Mouse (Mus musculus): Measurements from ENCODE around the gene Cplx3.

The Cplx3 gene

DNA sequence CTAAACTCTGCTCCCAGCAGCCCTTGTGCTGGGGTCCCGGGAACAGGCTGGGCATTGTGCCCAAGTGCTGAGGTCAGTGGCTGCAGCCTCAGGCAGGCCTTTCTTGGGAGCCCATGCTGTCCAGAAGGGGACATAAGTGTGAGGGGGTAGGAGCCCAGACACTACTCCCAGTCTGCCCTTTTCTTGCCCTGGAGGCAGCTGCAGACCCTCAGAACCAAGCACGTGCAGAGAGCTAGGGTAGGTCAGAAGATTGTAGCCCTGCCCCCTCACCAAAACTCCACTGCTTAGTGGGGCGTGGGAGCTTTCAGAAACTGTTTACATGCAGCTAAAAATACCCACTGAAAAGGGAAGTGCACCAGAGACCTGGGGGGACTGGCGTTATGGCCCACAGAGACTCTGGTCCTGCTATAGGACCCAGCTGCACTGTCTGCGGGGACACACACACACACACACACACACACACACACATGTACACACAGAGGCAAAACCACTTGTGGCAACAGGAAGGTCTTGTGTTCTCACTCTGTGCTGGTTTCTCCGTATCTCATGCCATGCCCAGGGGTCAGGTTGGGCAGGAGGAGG lies 31.8 kb upstream of the Cplx3 start:
- DNase-seq = no peak

DNA sequence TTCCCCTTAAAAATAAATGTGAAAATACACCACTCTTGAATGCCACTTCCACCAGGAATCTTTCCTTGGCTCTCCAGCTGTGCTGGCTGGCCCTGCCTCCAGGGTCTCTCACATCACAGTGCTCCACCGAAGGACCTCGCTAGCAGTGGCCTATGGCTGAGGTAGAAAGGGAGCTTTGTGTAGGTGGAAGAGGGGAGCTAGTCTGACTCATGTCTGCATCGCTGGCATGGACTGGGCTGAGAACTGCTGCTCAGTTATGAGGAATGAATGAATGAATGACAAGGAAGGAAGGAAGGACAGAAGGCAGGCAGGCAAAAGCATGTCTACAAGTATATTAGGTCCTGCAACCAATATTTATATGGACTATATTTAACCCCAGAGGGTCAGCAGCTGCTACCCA lies 31.2 kb upstream of the Cplx3 start:
- no peak for DNase-seq

DNA sequence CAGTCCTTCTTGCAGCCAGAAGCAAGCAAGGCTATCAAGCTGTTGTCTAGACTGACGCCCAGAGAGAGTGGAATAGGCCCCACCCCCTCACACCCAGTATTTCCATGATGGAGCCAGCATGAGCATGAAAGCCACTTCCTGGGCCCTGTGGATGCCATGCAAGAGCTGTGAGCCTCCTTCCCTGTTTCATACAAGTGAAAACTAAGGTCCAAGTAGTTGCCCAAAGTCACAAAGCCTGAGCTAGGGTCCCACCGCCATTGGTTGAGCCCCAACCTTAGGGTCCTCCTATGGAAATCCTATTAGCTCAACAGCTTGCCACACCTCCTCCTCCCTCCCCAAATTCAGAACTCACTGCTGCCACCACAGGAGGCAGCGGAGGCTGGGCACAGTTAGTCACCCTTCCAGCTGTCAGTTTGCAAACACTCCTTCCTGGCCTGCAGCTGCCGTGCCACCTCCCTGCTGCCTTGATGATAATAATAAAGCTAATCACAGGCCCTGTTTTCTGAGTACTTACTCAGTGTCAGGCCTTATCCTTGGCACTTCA lies 27.5 kb upstream of the Cplx3 start:
- DNase-seq = no peak

DNA sequence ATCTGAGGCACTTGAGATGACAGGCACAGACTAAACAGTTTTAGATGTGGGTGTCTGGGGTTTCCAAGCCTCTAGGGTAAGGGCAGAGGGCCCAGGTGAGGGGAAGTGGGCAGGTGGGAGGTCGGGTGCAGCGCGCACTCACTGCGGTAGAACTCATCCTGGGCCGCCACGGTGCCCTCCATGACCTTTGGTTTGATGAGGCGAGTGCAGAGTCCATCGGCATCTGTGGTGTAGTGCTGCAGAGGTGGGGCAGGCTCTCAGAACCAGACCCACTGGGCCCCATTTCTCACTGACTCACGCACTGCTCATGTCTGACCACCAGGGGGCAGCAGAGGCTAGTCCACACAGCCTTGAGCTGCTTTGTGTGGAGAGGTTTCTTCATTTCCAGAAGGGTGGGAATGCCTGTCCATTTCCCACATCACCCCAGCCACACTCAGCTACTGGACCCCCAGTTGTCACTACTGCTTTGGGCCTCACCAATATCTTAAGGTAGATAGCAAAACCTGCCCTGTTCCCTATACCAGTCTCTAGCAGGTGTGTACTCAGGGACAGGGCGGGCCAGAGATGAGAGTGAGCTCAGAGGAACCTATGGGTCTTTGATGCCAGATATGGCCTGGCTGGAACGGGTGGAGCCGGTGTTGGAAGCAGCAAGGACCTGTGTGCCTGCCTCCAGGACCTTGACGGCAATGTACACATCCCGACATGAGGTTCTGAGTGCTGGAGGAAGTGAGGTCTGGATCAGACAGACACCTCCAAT lies 23.2 kb upstream of the Cplx3 start:
- DNase-seq = peak; percentile 75

DNA sequence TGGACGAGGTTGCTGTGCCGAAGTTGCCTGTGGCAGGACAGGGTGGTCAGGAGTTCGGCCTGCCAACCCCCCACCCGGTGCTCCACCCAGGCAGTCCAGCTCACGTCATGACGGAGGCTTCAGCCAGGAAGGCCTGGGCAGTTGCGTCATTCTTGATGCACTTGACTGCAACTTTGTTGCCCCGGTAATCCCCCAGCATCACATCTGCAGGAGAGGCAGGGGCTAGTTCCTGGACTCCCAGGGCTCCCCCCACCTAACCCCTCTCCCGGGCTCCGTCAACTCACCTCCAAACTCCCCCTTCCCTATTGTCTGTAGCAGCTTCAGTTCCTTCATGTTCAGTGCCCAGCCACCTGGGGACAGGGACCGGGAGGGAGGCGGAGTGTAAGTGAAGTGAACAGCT lies 22.6 kb upstream of the Cplx3 start:
- DNase-seq = no peak

DNA sequence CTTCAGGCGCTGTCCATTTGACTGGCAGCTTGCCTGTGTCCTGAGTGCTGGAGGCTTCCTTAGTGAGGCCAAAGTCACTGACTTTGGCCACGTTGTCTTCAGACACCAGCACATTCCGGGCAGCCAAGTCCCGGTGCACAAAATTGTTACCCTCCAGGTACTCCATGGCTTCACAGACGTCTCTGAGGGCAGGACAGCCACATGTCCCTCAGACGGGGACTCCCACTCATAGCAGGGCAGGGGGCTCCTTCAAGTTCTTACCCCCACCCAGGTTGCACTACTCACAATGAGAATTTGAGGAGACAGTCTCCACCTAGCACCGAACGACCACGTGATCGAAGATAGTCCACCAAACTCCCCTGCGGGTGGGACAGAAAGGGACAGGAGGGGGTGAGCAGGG lies 21.8 kb upstream of the Cplx3 start:
- no peak for DNase-seq

DNA sequence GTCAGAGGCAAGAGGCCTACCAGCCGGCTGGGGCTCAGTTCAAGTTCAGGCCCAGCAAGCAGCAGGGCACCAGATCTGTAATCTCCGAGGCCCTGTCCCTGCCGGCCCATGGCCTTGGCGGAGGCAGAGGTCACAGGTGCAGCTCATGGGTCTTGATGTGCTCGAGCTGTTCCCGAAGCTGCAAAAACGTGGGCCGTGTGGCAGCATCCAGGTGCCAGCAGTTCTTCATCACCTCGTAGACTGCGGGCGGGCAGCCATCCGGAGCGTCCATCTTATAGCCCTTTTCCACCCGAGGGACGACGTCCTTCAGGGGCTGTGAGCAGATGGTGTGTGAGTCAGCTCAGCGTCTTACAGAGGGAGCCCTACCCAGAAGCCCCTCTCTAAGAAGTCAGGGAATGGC lies 21.1 kb upstream of the Cplx3 start:
- no peak for DNase-seq

DNA sequence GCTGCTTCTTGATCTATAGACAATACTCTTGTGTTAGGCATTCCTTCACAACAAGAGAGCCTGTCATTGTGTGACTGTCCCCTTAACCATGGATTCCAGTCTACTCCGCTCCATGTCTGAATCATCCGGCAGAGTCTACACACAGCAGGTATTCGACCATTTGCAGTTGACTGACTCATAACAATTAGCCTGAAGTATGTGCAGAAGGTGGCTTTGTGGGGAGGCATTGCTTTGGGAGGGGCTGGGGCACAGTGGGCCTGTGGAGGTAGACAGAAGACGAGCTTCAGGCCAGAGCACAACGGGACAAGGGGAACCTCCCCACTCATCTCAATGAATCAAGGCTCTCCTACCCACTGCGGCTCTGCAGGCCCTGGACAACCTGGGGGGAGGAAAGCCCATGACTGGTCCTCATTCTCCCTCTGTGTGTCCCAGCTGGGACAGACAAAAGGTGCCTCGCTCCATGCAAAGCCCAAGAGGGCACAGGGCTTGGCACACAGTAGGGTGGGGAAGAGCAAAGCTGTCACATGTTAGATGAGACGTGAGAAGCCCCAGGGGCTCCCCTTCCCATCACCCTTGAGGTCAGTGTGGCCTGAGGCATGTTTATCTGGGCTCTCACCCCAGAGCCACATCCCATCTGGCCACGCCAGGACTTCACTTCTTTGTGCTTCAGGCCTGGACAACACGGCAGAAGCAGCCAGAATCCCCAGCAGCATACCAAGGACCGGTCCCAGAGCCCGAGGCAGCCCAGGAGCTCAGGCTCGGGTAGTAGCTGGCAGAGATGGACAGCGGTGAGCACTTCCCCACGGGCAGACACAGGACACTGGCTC lies 19.8 kb upstream of the Cplx3 start:
- DNase-seq = no peak

DNA sequence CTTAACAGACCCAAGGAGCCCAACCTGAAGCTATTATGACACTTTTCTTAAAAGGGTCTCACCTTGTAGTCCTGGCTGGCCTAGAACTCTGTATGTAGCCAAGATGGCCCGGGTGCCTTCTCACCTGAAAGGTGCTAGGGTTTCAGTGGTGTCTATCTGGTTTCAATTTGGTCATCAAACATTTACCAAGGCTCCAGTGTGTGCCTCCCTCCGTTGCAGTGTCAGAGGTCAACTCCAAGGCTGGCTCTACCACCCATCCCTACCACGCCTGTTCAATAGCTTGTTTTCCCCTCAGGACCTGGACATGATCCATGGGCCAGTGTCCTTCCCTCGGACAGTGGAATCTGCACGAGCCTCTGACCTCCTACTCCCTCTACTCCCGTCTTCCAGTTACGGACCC lies 18.2 kb upstream of the Cplx3 start:
- DNase-seq = no peak

DNA sequence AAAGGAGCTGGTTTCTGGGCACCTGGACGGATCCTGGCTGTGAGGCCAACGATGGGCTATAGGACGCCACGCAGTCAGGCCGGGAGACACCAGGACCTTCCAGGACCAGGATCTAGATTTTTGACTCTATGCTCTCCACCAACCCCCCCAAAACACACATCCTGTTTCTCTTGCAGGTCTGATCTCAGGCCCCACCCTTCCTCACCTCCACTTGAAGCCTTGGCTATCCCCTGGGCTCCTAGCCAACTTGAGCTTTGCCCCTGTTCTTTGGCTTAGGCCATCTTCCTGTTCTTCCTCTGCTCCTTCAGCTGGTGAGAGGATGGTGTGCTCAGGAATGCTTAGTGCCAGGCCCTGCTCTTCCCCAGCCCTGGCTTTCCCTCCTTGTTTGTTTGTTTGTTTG lies 14.6 kb upstream of the Cplx3 start, which contains the start of gene Lman1l:
Gene Lman1l, minus strand, starts transcription at position 101 of the 400 bp plus-strand sequence.
- DNase-seq = no peak

DNA sequence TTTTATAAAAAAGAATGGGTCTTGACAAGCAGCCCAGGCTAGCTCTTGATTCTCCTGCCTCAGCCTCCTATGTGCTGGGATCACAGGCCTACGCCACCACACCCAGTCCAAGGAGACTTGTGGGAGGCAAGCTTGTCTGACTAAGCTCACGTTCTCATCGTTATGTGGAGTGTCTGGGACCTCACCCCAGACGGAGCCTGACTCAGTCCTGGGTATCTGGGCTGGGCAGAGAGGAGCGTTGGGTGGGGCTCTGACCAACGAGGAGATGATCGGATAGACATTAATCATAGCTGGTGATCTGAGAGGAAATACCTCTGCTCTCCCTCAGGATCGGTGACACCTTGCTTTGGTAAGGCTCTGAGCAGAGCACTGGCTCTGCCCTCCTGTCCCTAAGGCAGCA lies 12.8 kb upstream of the Cplx3 start:
- no peak for DNase-seq

DNA sequence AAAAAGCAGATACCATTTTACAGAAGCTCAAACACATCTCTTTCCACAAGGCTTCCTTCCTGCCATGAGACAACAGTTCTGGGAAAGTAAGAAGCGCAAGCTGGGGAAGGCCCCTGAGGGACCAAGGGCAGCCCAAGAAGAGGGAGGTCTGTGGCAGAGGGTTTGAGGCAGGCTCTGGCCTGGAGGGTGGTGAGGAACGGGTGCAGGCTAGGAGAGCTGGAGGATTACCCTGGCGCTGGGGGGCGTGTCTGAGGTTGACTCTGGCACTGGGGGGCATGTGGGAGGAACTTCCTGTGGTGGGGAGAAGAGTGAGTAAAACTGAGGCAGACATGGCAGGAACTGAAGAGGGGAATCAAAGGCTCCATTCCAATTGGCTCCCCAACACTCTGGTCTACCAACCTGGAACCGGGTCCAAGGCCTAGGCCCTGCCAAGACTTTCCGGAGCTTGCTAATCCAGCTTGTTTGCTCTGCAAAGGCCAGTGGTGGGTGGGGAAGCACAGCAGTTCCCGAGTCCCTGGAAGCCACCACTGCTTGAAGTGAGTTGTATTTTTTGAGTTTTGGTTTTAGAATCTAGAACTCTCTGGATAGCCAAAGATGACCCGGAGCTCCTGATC lies 11.6 kb upstream of the Cplx3 start:
- no peak for DNase-seq

DNA sequence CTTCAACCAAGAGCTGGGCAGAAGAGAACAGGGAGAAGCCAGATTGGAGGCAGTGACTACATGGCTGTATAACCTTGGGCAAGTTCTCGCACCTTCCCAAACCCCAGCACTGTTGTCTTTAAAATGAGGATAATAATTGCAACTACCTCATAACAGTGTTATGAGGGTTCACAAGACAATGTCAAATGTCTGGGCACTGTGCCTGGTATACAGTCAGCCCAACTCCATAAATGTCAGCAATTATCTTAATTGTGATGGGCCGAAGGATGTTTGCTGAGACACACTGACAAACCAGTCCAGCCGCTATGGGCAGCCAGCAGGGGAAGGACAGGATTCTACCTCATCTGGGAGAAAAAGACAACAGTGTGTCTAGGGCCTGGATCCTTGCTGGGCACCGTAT lies 8.7 kb upstream of the Cplx3 start:
- DNase-seq = no peak

DNA sequence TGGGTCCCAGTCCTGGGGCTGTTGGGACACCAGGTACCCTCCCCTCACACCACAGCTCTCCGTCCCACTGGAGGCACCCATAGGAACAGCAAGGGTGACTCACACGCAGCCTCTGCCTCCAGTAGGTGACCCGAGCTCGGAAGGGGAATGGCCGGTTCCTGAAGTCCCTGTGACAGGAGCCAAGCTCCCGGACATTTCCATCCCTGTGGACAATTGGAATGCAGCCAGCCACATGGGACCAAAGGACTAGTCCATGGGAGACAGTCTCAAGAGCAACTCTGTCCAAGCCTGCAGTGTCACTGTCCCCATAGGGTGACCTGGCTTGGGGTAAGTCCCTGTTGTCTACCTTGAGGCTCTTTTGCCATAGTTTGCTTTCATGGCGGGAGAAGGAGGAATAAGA lies 7.9 kb upstream of the Cplx3 start:
- no peak for DNase-seq

DNA sequence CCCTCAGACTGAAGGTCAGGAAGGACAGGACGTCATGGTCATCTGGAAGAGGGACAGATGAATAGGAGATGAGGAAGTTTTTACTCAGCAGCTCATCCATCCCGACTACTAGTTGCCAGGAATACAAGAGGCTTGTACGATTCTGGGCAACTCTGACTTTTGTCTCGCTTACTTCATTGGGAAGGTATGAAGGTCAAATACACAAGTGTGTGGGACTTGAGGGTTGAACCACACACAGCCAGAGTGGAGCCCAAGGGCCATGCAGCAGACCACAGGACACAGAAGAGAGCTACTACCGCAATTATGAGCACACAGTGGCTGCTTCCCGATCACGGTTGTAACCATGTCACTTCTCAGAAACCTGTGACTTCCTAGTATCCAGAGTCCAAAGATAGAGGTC lies 6.5 kb upstream of the Cplx3 start:
- no peak for DNase-seq

DNA sequence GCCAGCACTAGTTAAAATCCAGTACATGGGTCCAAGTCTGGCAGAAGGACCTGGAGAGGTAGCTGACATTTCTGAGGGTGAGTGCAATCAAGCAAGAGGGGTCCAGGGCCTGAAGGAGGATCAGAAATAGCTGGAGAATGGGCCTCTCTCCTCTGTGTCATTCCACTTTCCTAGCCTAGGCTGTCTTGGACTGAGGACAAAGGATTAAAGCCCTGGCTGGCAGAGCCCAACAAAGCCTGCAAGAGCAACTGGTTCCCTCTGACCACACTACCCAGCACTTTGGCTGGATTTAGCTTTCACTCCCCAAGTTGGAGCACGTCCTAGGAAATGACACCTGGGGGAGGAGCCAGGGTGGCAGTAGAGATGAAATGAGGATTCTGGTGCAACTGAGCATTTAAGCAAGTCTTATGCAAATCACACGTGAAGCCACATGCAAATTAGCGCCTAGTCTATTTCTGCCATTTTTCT lies 4.3 kb upstream of the Cplx3 start:
- no peak for DNase-seq

DNA sequence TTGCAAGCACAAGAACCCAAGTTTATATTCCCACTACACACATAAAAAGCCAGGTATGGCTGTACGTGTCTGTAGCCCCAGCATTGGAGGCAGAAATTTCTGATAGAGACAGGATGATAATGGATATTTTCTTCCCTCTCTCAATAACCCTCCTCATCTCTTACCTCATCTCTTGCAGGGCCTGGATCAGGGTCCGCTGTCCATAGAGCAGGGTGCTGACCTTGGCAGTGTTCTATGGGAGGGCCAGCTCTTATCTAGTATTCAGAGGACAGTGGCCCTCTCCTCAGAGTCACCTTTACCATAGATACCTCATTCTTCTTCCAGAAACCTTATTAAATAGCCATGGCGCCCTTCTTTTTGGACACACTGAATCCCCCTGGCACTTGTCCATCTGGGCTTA lies 3.7 kb upstream of the Cplx3 start:
- DNase-seq = no peak

DNA sequence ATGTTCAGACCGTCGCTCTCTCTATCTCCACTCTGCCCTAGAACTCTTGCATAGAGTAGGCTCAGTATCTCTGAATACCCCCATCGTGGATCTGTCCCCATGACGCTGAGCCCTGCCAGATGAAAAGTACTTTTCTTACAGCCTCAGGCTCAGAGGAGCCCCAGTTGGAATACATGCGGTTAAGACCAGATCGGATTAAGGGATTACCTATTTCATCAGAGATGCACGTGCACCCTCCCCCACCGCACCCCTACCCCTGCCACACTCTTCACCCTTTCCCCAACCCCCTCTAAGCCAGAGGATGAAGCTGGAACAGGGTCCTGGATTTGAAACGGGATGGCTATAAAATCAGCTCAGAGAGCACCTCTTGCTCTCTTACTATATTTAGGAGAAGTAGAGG lies 578 bp downstream of the Cplx3 start:
- DNase-seq = no peak

DNA sequence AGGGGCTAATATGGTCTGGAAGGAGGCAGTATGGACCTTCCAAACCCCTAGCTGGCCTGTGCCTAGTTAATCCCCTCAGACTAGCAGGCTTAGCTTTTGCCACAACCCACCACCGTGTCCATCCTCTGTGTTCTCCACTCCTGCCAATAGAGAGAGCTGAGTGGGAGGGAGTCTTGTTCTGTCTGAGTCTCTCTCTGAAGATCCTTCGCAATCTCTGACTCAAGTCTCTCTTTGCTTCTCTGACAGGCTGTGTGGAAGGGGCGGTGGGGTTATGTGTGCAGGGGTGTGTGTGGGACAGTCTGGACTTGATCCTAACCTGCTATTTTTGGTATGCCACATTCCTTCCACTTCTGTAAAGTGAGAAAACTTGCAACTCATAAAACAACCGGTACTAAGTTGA lies 1.2 kb downstream of the Cplx3 start:
- DNase-seq = no peak

DNA sequence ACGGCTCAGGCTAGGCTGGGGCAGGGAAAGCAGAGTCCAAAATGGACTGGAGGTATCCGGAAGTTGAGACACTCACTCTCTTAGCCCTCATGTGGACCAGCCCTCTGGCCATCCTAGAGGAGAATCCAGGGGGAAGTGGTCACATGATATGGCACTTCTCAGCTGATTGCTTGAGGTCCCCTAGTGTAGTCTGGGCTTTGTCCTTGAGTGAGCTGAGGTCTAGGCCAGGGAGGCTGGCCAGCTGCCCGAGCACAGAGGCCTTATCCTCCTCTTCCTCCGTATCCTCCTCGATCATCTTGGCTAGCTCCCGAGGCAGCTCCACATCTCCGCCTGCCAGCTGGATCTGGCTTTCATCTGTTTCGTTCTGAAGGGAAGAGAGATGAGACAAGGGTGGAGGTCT lies 4.0 kb downstream of the Cplx3 start:
- no peak for DNase-seq

DNA sequence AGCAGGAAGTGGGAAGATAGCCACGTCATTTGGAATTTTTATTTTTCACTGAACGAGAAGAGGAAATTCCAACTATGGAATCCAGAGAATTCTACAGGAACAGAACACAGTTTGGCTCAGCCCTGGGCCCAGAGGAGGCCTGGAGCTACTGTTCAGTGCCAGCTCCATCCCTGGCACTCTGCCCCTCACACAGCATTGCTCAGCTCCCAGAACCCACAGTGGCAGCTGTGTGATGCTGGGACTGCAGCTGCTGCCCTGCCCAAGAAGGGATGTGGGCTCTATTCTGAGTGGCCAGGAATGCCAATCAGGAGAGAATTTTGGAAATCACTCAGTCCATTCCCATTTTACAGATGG lies 4.8 kb downstream of the Cplx3 start:
- DNase-seq = no peak

DNA sequence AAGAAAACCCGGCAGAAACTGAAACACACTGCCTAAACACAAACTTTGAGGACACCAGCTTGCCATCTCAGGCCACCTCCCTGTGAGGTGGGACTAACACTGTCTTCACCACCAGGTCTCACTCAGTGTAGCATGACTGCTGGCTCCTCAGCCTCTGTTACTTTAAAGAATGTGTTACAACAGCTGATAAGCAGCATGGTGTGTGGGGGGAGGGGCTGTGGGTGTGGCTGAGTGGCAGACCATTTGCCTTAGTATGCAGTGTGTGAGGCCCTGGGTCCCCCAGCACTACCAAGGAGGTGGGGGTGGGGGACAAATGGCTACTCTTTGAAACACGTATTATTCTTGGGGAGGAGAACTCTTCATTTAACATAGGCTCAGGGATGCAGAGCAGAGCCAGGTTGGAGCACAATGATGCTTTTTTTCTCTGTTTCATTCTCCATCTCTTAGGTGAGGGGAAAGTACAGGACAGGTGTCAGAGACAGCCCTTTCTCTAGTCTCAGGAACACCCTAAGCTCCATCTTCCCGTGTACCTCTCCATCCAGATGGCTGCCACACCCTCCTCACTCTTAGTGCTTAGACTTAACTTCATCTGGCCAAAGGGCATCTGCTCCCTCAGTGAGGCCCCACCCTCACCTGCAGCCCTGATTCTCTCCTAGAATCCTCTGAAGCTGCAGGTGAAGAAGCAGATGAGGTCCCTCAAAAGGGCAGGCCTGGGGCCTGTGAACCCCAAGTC lies 5.3 kb downstream of the Cplx3 start:
- DNase-seq = no peak
